Mouse (Mus musculus) limb, embryonic 10.5 days (tissue): ENCODE measurements around the gene Vstm4. TPM values are rescaled to one million over a fixed set of nuclear protein-coding genes. Genes with fewer than 3 reads are reported as not detected.

Experiments
- DNase-seq: peaks from one replicate; pipeline ENCODE4 v3.0.0-alpha.2; 2017; ENCODE audit warnings: low spot score
- H3K27ac ChIP-seq: fragments of 300-500 bp; sonication (generic); 2 replicates; pipeline ENCODE4 v1.5.1; 2016; ENCODE audit warnings: mild to moderate bottlenecking
- H3K27me3 ChIP-seq: fragments of 300-500 bp; sonication (generic); 2 replicates; pipeline ENCODE4 v1.6.1; 2016; ENCODE audit warnings: low read depth, mild to moderate bottlenecking; ENCODE audit not compliant: poor library complexity, severe bottlenecking
- H3K36me3 ChIP-seq: fragments of 300-500 bp; sonication (generic); 2 replicates; pipeline ENCODE4 v1.6.1; 2016; ENCODE audit warnings: mild to moderate bottlenecking, moderate library complexity
- H3K4me1 ChIP-seq: fragments of 300-500 bp; sonication (generic); 2 replicates; pipeline ENCODE4 v1.6.1; 2016
- H3K4me3 ChIP-seq: fragments of 300-500 bp; sonication (generic); 2 replicates; pipeline ENCODE4 v1.5.1; 2016; ENCODE audit warnings: mild to moderate bottlenecking, moderate library complexity
- H3K9me3 ChIP-seq: fragments of 300-500 bp; sonication (generic); replicated peaks from 2 replicates; pipeline ENCODE4 v1.6.1; 2016; ENCODE audit warnings: mild to moderate bottlenecking
- WGBS: fragments of 180-500 bp; shearing (Covaris S2); methylation state at CpG from one replicate; pipeline ENCODE4 v1.1.7; 2016; 5-methylcytosine and 5-hydroxymethylcytosine counted together
- polyA plus RNA-seq: library from polyadenylated mRNA; unstranded; fragments of >200 nt; fragmentation: Nextera tagmentation; extraction: Ambion mirVana; gene quantifications from 2 replicates; pipeline ENCODE4 v1.2.1, GENCODE M21; 2016

Vstm4 gene
- polyA plus RNA-seq, 1 experiment from 2014 or later = 1.4 TPM

DNA sequence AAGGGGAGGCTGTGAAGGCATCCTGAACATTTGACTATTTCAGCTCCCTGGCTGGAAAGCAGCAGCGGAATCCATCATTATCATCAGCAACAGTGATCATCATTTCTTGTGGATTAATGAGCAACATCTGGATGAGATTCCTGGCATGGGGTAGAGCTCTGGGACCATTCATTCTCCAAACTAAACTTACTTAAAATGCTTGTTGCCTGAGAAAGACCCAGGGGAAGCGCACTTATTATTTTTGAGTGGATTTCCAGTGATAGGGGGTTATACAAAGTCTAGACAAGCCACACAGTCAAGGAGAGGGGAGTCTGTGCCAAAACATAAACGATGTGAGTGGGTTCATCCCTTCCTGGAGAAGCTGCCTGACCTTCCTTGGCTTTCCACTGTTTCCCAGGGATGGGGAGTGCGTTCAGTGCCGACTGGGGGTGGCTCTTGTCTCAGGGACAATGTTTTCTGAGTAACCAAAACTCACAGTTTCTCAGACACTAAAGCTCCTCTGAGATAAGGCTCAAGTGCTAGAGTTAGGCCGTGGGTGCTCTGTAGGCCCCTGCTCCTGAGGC lies 127.7 kb downstream of the Vstm4 start:
- H3K9me3 ChIP-seq = no peaks in the 10 kb centered on the region
- no peak overlapping the region for H3K4me3 ChIP-seq
- H3K27ac ChIP-seq = no peak overlapping the region
- WGBS = 79% methylated on average over 6 of the region's 6 CpGs
- peaks cover 11% of the 10 kb centered on the region; the same call in 1 of the 2 replicates for H3K27me3 ChIP-seq
- no peak for DNase-seq
- peaks cover 11% of the 10 kb centered on the region for H3K4me1 ChIP-seq
- H3K36me3 ChIP-seq = no peaks in the 10 kb centered on the region

GRCm38 (mm10) chr14:32986659-32987058 lies 130.1 kb downstream of the Vstm4 start:
- Histone ChIP-seq H3K36me3 (no peaks in the 10 kb centered on the region), H3K9me3 (no peaks in the 10 kb centered on the region), H3K27ac (no peak overlapping the region), H3K4me3 (no peak overlapping the region), H3K4me1 (peaks cover 11% of the 10 kb centered on the region), H3K27me3 (peaks cover 11% of the 10 kb centered on the region; the same call in 1 of the 2 replicates)
- WGBS = 15% methylated on average over 4 of the region's 4 CpGs
- no peak for DNase-seq

Other genes starting within 250 kb of the Vstm4 start
- 0.16 and 0.20 TPM in 2 replicates for gene 3425401B19Rik, start 171.5 kb upstream of the Vstm4 start, polyA plus RNA-seq
- gene Tmem273, start 70.8 kb upstream of the Vstm4 start, polyA plus RNA-seq = 0.15 TPM in 1 of 2 replicates, not detected in the other
- gene Fam170b, start 22.8 kb upstream of the Vstm4 start, polyA plus RNA-seq = 0.08 TPM in 1 of 2 replicates, not detected in the other
- gene Lrrc18, start 134.6 kb downstream of the Vstm4 start, polyA plus RNA-seq = 0.38 and 0.51 TPM in 2 replicates